Mouse (Mus musculus) hindbrain, postnatal 0 days (tissue): ENCODE measurements around the gene Mrpl58. TPM values are rescaled to one million over a fixed set of nuclear protein-coding genes. Genes with fewer than 3 reads are reported as not detected.

Source experiments
- ATAC-seq: fragments of 200-750 bp; cut with Nextera tagmentation; 2 replicates; pipeline ENCODE4 v1.8.0; 2017; ENCODE audit warnings: mild to moderate bottlenecking, moderate TSS enrichment, moderate library complexity
- DNase-seq: peaks from one replicate; pipeline ENCODE4 v3.0.0-alpha.2; 2015; ENCODE audit warnings: low spot score
- H3K27ac ChIP-seq: fragments of 300-500 bp; sonication (generic); 2 replicates; pipeline ENCODE4 v1.5.1; 2014; ENCODE audit warnings: mild to moderate bottlenecking
- H3K27me3 ChIP-seq: fragments of 300-500 bp; sonication (generic); 2 replicates; pipeline ENCODE4 v1.6.1; 2014; ENCODE audit warnings: low read length, mixed read lengths; ENCODE audit not compliant: insufficient read depth
- H3K36me3 ChIP-seq: fragments of 300-500 bp; sonication (generic); 2 replicates; pipeline ENCODE4 v1.6.1; 2014; ENCODE audit warnings: low read length, mixed read lengths; ENCODE audit not compliant: insufficient read depth
- H3K4me1 ChIP-seq: fragments of 300-500 bp; sonication (generic); 2 replicates; pipeline ENCODE4 v1.6.1; 2014; ENCODE audit warnings: antibody characterized with exemption, low read length, mixed read lengths; ENCODE audit not compliant: insufficient read depth
- H3K4me2 ChIP-seq: fragments of 300-500 bp; sonication (generic); 2 replicates; pipeline ENCODE4 v1.6.1; 2014; ENCODE audit warnings: low read depth, mild to moderate bottlenecking, low read length, moderate library complexity, mixed read lengths
- H3K4me3 ChIP-seq: fragments of 300-500 bp; sonication (generic); 2 replicates; pipeline ENCODE4 v1.5.1; 2014; ENCODE audit warnings: low read length
- H3K9ac ChIP-seq: fragments of 300-500 bp; sonication (generic); replicated peaks from 2 replicates; pipeline ENCODE4 v1.6.1; 2014; ENCODE audit warnings: mild to moderate bottlenecking, low read length, moderate library complexity, mixed read lengths
- H3K9me3 ChIP-seq: fragments of 300-500 bp; sonication (generic); 2 replicates; pipeline ENCODE4 v1.6.1; 2016; ENCODE audit warnings: low read length, mixed read lengths
- CTCF ChIP-seq: IDR thresholded peaks from 2 replicates; pipeline ENCODE4 v1.5.1; 2016; ENCODE audit warnings: antibody characterized with exemption, control low read depth, low read depth
- WGBS: fragments of 180-500 bp; shearing (Covaris S2); extraction: QIAGEN DNeasy Blood & Tissue Kit; methylation state at CpG from one replicate; pipeline ENCODE4 v1.1.7; 2014; 5-methylcytosine and 5-hydroxymethylcytosine counted together
- polyA plus RNA-seq: library from polyadenylated mRNA; unstranded; fragments of >200 nt; fragmentation: Nextera tagmentation; extraction: Ambion mirVana; gene quantifications from 2 replicates; pipeline ENCODE4 v1.2.1, GENCODE M21; 2015
- total RNA-seq: library from RNA; depleted of rRNA; stranded (reverse); fragments of >200 nt; gene quantifications from 2 replicates; pipeline ENCODE4 v1.2.3, GENCODE M21; 2014

Gene Mrpl58
- total and polyA plus RNA-seq, 2 experiments from 2014 or later = 138 to 205 TPM

GRCm38 (mm10) chr11:115373805-115374694, 29.5 kb upstream of the Mrpl58 start:
- under 1% methylated on average over 30 of the region's 30 CpGs for WGBS
- Histone ChIP-seq H3K4me1 (peaks cover 10% of the 10 kb centered on the region), H3K4me3 (peak overlapping the region; percentile 34)

GRCm38 (mm10) chr11:115374695-115375425, 28.7 kb upstream of the Mrpl58 start:
- WGBS = 58% methylated on average over 12 of the region's 12 CpGs
- TF ChIP-seq CTCF = no peak
- H3K4me3 ChIP-seq = peak overlapping the region; percentile 34
- peak overlapping the region; percentile 55; the same call in 1 of the 2 replicates for H3K9ac ChIP-seq
- no peaks in the 10 kb centered on the region for H3K27me3 ChIP-seq
- peaks cover 10% of the 10 kb centered on the region for H3K4me1 ChIP-seq
- H3K27ac ChIP-seq = peak overlapping the region; percentile 79; the same call in 1 of the 2 replicates
- H3K36me3 ChIP-seq = no peaks in the 10 kb centered on the region
- H3K9me3 ChIP-seq = no peaks in the 10 kb centered on the region
- H3K4me2 ChIP-seq = peak overlapping the region; percentile 65
- ATAC-seq = no peak; the same call in 1 of the 2 replicates
- DNase-seq = no peak

More at GRCm38 (mm10) chr11:115373805-115374694, 29.5 kb upstream of the Mrpl58 start:
- DNase-seq (peak; percentile 83), ATAC-seq (peak; percentile 87)
- peak; percentile 22 for TF ChIP-seq CTCF
- H3K27me3 ChIP-seq = no peaks in the 10 kb centered on the region
- no peaks in the 10 kb centered on the region for H3K36me3 ChIP-seq
- H3K9ac ChIP-seq = peak overlapping the region; percentile 55
- H3K27ac ChIP-seq = peak overlapping the region; percentile 79
- H3K4me2 ChIP-seq = peak overlapping the region; percentile 65
- no peaks in the 10 kb centered on the region for H3K9me3 ChIP-seq

DNA sequence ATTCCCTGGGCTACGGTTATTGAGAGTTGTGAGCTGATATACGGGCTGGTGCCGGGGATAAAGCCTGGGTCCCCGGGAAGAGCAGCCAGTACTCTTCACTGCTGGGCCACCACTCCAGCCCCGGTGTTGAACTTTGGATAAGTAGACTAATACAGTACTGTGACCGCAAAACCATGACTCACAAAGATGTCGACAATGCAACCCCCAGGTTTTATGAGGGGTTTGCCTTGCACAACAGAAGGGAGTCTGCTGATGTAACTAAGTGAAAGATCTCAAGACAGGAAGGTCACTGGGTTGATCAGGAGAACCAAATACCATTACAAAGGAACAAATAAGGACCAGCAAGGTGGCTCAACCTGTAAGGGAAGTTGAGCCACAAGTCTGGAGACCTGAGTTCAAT, 26.8 kb upstream of the Mrpl58 start:
- DNase-seq (no peak), ATAC-seq (no peak)
- Histone ChIP-seq H3K4me1 (peaks cover 10% of the 10 kb centered on the region), H3K4me3 (no peak overlapping the region), H3K27ac (no peak overlapping the region), H3K4me2 (no peak overlapping the region), H3K36me3 (no peaks in the 10 kb centered on the region), H3K27me3 (no peaks in the 10 kb centered on the region), H3K9me3 (no peaks in the 10 kb centered on the region), H3K9ac (no peak overlapping the region)
- 69% methylated on average over 7 of the region's 7 CpGs for WGBS
- TF ChIP-seq CTCF = no peak

GRCm38 (mm10) chr11:115377254-115377653, 26.3 kb upstream of the Mrpl58 start:
- peaks cover 10% of the 10 kb centered on the region for H3K4me1 ChIP-seq
- no peak for ATAC-seq

GRCm38 (mm10) chr11:115377854-115378253, 25.7 kb upstream of the Mrpl58 start:
- no peak for TF ChIP-seq CTCF
- DNase-seq (no peak), ATAC-seq (no peak)
- Histone ChIP-seq H3K9me3 (no peaks in the 10 kb centered on the region), H3K27ac (no peak overlapping the region), H3K9ac (no peak overlapping the region), H3K27me3 (no peaks in the 10 kb centered on the region), H3K36me3 (no peaks in the 10 kb centered on the region), H3K4me2 (no peak overlapping the region), H3K4me1 (peaks cover 12% of the 10 kb centered on the region), H3K4me3 (no peak overlapping the region)
- 86% methylated on average over 7 of the region's 7 CpGs for WGBS

More at GRCm38 (mm10) chr11:115377254-115377653, 26.3 kb upstream of the Mrpl58 start:
- TF ChIP-seq CTCF = no peak
- no peak overlapping the region for H3K27ac ChIP-seq
- no peak for DNase-seq
- H3K9me3 ChIP-seq = no peaks in the 10 kb centered on the region
- no peaks in the 10 kb centered on the region for H3K27me3 ChIP-seq
- 85% methylated on average over 4 of the region's 4 CpGs for WGBS
- H3K4me3 ChIP-seq = no peak overlapping the region
- H3K4me2 ChIP-seq = no peak overlapping the region
- no peaks in the 10 kb centered on the region for H3K36me3 ChIP-seq
- H3K9ac ChIP-seq = no peak overlapping the region

DNA sequence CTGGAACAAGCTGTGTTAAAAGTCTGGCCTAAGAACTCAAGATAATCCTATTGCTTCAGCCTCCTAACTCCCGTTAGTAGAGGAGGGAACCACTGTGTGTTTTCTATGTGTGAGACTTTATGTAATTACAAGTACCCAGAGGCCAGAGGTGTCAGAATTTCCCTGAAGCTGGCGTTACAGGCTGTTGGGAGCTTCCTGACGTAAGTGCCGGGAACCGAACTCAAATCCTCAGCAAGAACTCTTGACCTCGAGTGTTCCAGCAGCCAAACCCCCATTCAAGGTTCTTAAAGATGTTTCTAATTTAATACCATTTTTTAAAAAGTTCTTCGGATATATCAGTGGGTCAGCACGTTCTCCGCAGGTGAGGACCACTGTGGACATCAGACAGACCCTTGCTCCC, 22.3 kb upstream of the Mrpl58 start:
- ATAC-seq = no peak
- WGBS = 18% methylated on average over 9 of the region's 9 CpGs
- DNase-seq = no peak
- no peaks in the 10 kb centered on the region for H3K9me3 ChIP-seq
- peak overlapping the region; percentile 94 for H3K27ac ChIP-seq
- peak overlapping the region; percentile 95; the same call in 1 of the 2 replicates for H3K9ac ChIP-seq
- H3K27me3 ChIP-seq = no peaks in the 10 kb centered on the region
- H3K4me3 ChIP-seq = peak overlapping the region; percentile 96
- H3K36me3 ChIP-seq = no peaks in the 10 kb centered on the region
- TF ChIP-seq CTCF = no peak
- H3K4me1 ChIP-seq = peaks cover 19% of the 10 kb centered on the region
- peak overlapping the region; percentile 81 for H3K4me2 ChIP-seq
